Mouse (Mus musculus): ENCODE results near the gene Higd2a. TPM values are rescaled to one million over a fixed set of nuclear protein-coding genes. Genes with fewer than 3 reads are reported as not detected.

The Higd2a gene
- polyA plus RNA-seq, 1 experiment from 2014 or later: 154 TPM

DNA sequence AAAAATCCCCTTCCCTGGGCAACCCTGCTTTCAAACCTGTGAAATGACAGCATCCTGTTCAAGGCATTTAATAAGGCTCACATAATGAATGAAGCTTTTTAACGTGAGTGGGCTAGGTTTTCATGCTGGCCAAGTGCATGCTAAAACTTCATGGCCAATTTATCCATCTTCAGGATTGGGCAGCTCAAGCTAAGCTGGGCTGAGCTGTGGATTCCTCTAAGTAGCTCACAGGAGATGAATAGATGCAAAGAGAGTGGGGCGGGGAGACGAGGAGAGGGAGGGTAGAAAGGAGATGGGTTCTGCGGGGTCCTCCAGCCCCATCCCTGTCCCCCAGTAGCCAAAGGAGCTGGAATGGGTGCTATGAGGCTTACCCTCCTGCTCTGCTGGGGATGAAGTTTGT is 14.2 kb downstream of the Higd2a start:
- Histone ChIP-seq H3K9me3 (replicated peaks; ENCODE audit: control insufficient read depth, low read length) (no peaks in the 10 kb centered on the region), H3K4me2 (ENCODE audit: low read depth, low read length) (no peak overlapping the region), H3K9ac (replicated peaks; ENCODE audit: low read length) (no peak overlapping the region), H3K4me3 (ENCODE audit: low read depth, low read length) (no peak overlapping the region), H3K27ac (replicated peaks; ENCODE audit: low read depth, low read length) (no peak overlapping the region), H3K4me1 (ENCODE audit: control insufficient read depth, insufficient read depth, low read length) (no peaks in the 10 kb centered on the region), H3K27me3 (ENCODE audit: control insufficient read depth, insufficient read depth, low read length) (no peaks in the 10 kb centered on the region), H3K36me3 (replicated peaks; ENCODE audit: control insufficient read depth, insufficient read depth, low read depth, low read length) (no peaks in the 10 kb centered on the region)
- DNase-seq (ENCODE audit: low spot score) (no peak), ATAC-seq (replicated peaks; ENCODE audit: insufficient number of reproducible peaks, low FRiP score, low TSS enrichment, low read depth) (no peak)
- WGBS: 56% methylated on average over 4 of the region's 4 CpGs

DNA sequence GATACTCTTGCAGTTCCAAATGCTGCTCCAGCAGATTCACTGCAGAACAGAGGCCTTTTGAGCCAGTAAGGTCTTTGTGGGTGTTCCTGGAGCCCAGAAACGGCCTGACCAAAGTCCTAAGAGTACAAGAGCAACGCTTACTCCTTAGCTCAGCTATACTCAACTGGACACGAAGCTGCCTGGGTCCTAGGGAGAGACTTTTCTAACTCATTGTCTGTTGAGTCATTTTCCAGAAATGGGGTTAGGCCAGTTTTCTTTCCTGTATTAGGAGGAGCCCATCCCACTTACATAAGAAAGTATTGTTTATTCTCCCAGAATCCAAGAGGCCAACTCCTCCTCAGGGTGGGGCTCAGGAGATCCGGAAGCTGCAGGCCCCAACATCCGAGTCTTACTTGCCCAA is 15.4 kb downstream of the Higd2a start:
- WGBS: 70% methylated on average over 5 of the region's 5 CpGs
- H3K4me2 ChIP-seq (ENCODE audit: low read depth, low read length): no peak overlapping the region
- no peaks in the 10 kb centered on the region for H3K27me3 ChIP-seq (ENCODE audit: control insufficient read depth, insufficient read depth, low read length)

DNA sequence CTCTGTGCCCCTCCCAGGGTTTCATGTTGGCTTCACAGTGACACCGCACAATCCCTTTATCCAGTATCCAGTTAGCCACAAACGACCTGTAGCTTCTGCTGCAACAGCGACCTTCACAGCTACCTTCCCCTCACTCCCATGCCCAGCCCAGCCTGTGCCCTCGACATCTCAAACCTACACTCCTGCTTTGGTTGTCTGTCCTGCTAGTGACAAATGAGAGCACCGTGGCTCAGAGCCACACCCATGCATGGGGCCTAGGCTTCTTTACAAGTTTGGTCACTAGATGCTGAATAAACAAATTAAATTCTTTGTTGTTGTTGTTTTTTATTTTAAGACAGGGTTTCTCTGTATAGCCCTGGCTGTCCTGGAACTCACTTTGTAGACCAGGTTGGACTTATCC is 17.2 kb downstream of the Higd2a start:
- H3K4me1 ChIP-seq (ENCODE audit: control insufficient read depth, insufficient read depth, low read length): no peaks in the 10 kb centered on the region
- no peak overlapping the region for H3K27ac ChIP-seq (replicated peaks; ENCODE audit: low read depth, low read length)
- peaks cover 4% of the 10 kb centered on the region; the same call in 1 of the 2 replicates for H3K27me3 ChIP-seq (ENCODE audit: control insufficient read depth, insufficient read depth, low read length)
- H3K4me3 ChIP-seq (ENCODE audit: low read depth, low read length): no peak overlapping the region
- ATAC-seq (replicated peaks; ENCODE audit: insufficient number of reproducible peaks, low FRiP score, low TSS enrichment, low read depth): no peak
- 70% methylated on average over 5 of the region's 5 CpGs for WGBS
- no peaks in the 10 kb centered on the region for H3K36me3 ChIP-seq (replicated peaks; ENCODE audit: control insufficient read depth, insufficient read depth, low read depth, low read length)
- H3K9ac ChIP-seq (replicated peaks; ENCODE audit: low read length): no peak overlapping the region
- no peak for DNase-seq (ENCODE audit: low spot score)
- H3K4me2 ChIP-seq (ENCODE audit: low read depth, low read length): no peak overlapping the region
- H3K9me3 ChIP-seq (replicated peaks; ENCODE audit: control insufficient read depth, low read length): no peaks in the 10 kb centered on the region

More for the DNA sequence above, 15.4 kb downstream of the Higd2a start:
- no peak overlapping the region for H3K27ac ChIP-seq (replicated peaks; ENCODE audit: low read depth, low read length)
- H3K4me3 ChIP-seq (ENCODE audit: low read depth, low read length): no peak overlapping the region
- H3K36me3 ChIP-seq (replicated peaks; ENCODE audit: control insufficient read depth, insufficient read depth, low read depth, low read length): no peaks in the 10 kb centered on the region
- no peaks in the 10 kb centered on the region for H3K4me1 ChIP-seq (ENCODE audit: control insufficient read depth, insufficient read depth, low read length)
- no peaks in the 10 kb centered on the region for H3K9me3 ChIP-seq (replicated peaks; ENCODE audit: control insufficient read depth, low read length)
- no peak overlapping the region for H3K9ac ChIP-seq (replicated peaks; ENCODE audit: low read length)
- DNase-seq (ENCODE audit: low spot score) (no peak), ATAC-seq (replicated peaks; ENCODE audit: insufficient number of reproducible peaks, low FRiP score, low TSS enrichment, low read depth) (no peak)

DNA sequence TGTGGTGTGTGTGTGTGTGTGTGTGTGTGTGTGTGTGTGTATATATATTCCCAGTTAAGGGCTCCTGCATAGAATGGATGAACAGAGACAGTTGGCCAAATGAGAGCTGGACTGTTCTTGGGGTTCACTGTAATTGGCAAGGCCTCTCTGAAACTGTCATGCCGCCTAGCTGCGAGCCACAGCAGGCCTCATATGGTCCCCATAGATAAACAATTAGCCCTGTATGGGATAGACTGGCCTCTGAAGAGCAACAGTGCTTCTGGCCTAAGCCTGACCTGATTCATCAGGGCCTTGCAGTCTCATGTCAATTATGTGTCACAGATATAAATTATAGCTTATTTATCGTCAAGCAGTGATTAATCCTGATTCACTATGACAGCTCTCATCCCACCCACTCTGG is 18.0 kb downstream of the Higd2a start:
- no peak overlapping the region for H3K27ac ChIP-seq (replicated peaks; ENCODE audit: low read depth, low read length)
- DNase-seq (ENCODE audit: low spot score) (no peak), ATAC-seq (replicated peaks; ENCODE audit: insufficient number of reproducible peaks, low FRiP score, low TSS enrichment, low read depth) (no peak)
- no peak overlapping the region for H3K9ac ChIP-seq (replicated peaks; ENCODE audit: low read length)
- H3K9me3 ChIP-seq (replicated peaks; ENCODE audit: control insufficient read depth, low read length): no peaks in the 10 kb centered on the region
- H3K4me1 ChIP-seq (ENCODE audit: control insufficient read depth, insufficient read depth, low read length): no peaks in the 10 kb centered on the region
- H3K4me3 ChIP-seq (ENCODE audit: low read depth, low read length): no peak overlapping the region
- no peak overlapping the region for H3K4me2 ChIP-seq (ENCODE audit: low read depth, low read length)
- peaks cover 4% of the 10 kb centered on the region; the same call in 1 of the 2 replicates for H3K27me3 ChIP-seq (ENCODE audit: control insufficient read depth, insufficient read depth, low read length)
- 78% methylated on average over 3 of the region's 3 CpGs for WGBS
- no peaks in the 10 kb centered on the region for H3K36me3 ChIP-seq (replicated peaks; ENCODE audit: control insufficient read depth, insufficient read depth, low read depth, low read length)

DNA sequence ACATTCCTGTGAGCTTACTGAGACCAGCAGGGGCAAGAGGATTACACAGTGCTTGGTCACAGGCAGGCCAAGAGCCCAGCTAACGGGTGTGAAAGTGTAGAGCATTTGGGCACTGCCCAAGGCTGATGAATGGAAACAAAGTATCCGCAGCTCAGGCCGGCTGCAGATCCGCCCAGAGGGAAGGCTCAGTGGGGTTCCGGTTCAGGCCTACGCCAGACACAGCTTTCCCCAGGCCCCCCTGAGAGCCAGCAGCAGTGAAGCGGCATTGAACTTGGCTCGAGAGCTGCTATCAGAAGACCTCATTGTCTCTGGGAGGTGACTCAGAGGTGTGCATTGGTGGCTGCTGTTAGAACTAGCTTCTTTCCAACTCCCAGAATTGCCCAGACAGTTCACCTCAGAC is 18.7 kb downstream of the Higd2a start:
- Histone ChIP-seq H3K9ac (replicated peaks; ENCODE audit: low read length) (peak overlapping the region; percentile 15; the same call in 1 of the 2 replicates), H3K4me2 (ENCODE audit: low read depth, low read length) (no peak overlapping the region), H3K4me3 (ENCODE audit: low read depth, low read length) (no peak overlapping the region), H3K27me3 (ENCODE audit: control insufficient read depth, insufficient read depth, low read length) (peaks cover 4% of the 10 kb centered on the region; the same call in 1 of the 2 replicates), H3K4me1 (ENCODE audit: control insufficient read depth, insufficient read depth, low read length) (no peaks in the 10 kb centered on the region), H3K36me3 (replicated peaks; ENCODE audit: control insufficient read depth, insufficient read depth, low read depth, low read length) (no peaks in the 10 kb centered on the region), H3K9me3 (replicated peaks; ENCODE audit: control insufficient read depth, low read length) (no peaks in the 10 kb centered on the region), H3K27ac (replicated peaks; ENCODE audit: low read depth, low read length) (no peak overlapping the region)
- DNase-seq (ENCODE audit: low spot score) (no peak), ATAC-seq (replicated peaks; ENCODE audit: insufficient number of reproducible peaks, low FRiP score, low TSS enrichment, low read depth) (no peak)
- 13% methylated on average over 8 of the region's 8 CpGs for WGBS

DNA sequence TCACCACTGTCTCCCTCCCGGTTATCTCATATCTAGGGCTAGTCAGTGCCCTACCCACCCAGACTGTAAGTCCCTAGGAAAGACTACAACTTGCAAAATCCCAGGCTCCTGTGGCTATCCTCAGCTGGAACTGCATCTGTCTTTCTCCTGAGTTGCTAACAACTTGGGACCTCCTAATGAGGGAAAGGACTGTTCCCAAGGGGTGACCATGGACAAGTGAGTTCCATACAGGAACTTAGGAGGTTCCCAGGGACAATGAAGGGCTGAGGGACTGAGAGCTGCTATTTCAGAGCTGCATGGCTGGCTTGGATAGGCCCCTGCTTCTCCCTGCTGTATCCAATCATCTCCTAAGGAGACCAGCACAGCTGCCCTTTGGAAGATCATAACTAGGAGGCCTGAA is 19.3 kb downstream of the Higd2a start:
- Histone ChIP-seq H3K4me2 (ENCODE audit: low read depth, low read length) (no peak overlapping the region), H3K9ac (replicated peaks; ENCODE audit: low read length) (no peak overlapping the region), H3K27me3 (ENCODE audit: control insufficient read depth, insufficient read depth, low read length) (peaks cover 4% of the 10 kb centered on the region; the same call in 1 of the 2 replicates), H3K4me1 (ENCODE audit: control insufficient read depth, insufficient read depth, low read length) (no peaks in the 10 kb centered on the region), H3K27ac (replicated peaks; ENCODE audit: low read depth, low read length) (no peak overlapping the region), H3K9me3 (replicated peaks; ENCODE audit: control insufficient read depth, low read length) (no peaks in the 10 kb centered on the region), H3K36me3 (replicated peaks; ENCODE audit: control insufficient read depth, insufficient read depth, low read depth, low read length) (no peaks in the 10 kb centered on the region), H3K4me3 (ENCODE audit: low read depth, low read length) (no peak overlapping the region)
- 21% methylated on average over 1 of the region's 1 CpGs for WGBS
- no peak for ATAC-seq (replicated peaks; ENCODE audit: insufficient number of reproducible peaks, low FRiP score, low TSS enrichment, low read depth)
- no peak for DNase-seq (ENCODE audit: low spot score)

DNA sequence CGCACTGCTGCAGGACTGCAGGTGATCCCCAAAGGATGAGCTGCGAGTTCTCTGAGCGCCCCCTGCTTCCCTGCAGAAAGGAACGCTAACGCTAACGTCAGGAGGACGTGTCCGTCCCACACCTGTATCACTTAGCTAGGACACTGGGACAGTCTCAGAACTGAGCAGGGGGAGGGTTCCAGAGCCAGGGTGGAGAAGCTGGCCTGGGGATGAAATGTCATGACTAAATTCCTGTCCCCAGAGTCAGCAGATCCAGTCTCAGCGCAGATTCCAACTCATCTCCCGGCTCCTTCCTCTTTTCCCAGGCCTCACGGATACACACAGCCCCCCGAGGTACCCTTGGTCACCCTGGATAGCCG is 20.6 kb downstream of the Higd2a start:
- 8% methylated on average over 13 of the region's 13 CpGs for WGBS
- no peaks in the 10 kb centered on the region for H3K36me3 ChIP-seq (replicated peaks; ENCODE audit: control insufficient read depth, insufficient read depth, low read depth, low read length)
- no peak overlapping the region for H3K27ac ChIP-seq (replicated peaks; ENCODE audit: low read depth, low read length)
- ATAC-seq (replicated peaks; ENCODE audit: insufficient number of reproducible peaks, low FRiP score, low TSS enrichment, low read depth) (peak; percentile 31; the same call in 1 of the 2 replicates), DNase-seq (ENCODE audit: low spot score) (no peak)
- H3K4me3 ChIP-seq (ENCODE audit: low read depth, low read length): peak overlapping the region; percentile 61
- no peaks in the 10 kb centered on the region for H3K4me1 ChIP-seq (ENCODE audit: control insufficient read depth, insufficient read depth, low read length)
- H3K9me3 ChIP-seq (replicated peaks; ENCODE audit: control insufficient read depth, low read length): no peaks in the 10 kb centered on the region
- H3K27me3 ChIP-seq (ENCODE audit: control insufficient read depth, insufficient read depth, low read length): peaks cover 4% of the 10 kb centered on the region; the same call in 1 of the 2 replicates
- H3K4me2 ChIP-seq (ENCODE audit: low read depth, low read length): peak overlapping the region; percentile 94
- H3K9ac ChIP-seq (replicated peaks; ENCODE audit: low read length): peak overlapping the region; percentile 71

DNA sequence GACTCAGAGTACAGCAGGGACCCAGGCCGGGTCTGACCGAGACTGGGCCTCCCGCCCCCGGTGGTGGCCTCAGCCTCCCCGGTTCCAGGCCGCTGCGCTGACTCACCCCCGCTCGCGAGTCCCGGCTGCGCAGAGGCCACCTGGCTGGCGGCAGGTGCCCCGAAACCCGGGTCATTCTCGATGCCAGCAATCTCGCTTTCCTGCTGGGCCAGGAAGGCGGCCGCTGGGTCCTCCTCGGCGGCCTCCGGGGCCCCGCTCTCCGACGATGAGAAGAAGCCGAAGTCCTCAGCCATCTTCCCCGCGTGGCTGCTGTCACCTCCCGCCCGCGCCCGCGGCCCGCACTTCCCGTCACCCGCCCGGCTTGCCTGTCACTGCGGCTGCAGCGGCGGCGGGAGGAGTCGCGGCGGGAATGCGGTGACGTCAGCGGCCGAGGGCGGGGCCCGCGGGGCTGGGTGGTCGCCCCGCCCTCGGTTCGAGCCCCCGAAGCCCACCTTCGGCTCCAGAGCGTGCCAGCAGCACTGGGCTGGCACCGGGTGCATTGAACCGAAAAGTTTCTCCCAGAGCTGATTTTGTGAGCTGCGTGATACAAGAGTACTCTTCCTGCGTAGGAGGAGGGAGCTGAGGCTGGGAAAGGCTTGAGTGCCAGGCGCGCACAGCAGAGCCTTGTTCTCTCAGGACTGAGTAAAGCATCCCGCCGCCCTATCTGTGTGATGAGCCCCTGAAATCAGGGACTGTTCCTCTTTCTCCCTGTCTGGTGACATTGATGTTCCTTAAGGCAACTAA is 21.2 kb downstream of the Higd2a start, which contains the start of gene Cltb:
TSS of gene Cltb (minus strand) at position 373 of the 783 bp plus-strand sequence.
- H3K4me1 ChIP-seq (ENCODE audit: control insufficient read depth, insufficient read depth, low read length): no peaks in the 10 kb centered on the region
- ATAC-seq (replicated peaks; ENCODE audit: insufficient number of reproducible peaks, low FRiP score, low TSS enrichment, low read depth): peak; percentile 49
- no peak within 1 kb of the TSS for H3K27ac ChIP-seq (replicated peaks; ENCODE audit: low read depth, low read length)
- H3K4me3 ChIP-seq (ENCODE audit: low read depth, low read length): peak within 1 kb of the TSS; percentile 61
- peak within 1 kb of the TSS; percentile 94 for H3K4me2 ChIP-seq (ENCODE audit: low read depth, low read length)
- under 1% methylated on average over 65 of the region's 66 CpGs for WGBS
- no peaks in the 10 kb centered on the region for H3K9me3 ChIP-seq (replicated peaks; ENCODE audit: control insufficient read depth, low read length)
- peak within 1 kb of the TSS; percentile 71 for H3K9ac ChIP-seq (replicated peaks; ENCODE audit: low read length)
- DNase-seq (ENCODE audit: low spot score): peak; percentile 78
- peaks cover 4% of the 10 kb centered on the region; the same call in 1 of the 2 replicates for H3K27me3 ChIP-seq (ENCODE audit: control insufficient read depth, insufficient read depth, low read length)
- no peaks in the 10 kb centered on the region for H3K36me3 ChIP-seq (replicated peaks; ENCODE audit: control insufficient read depth, insufficient read depth, low read depth, low read length)
